Mouse (Mus musculus): Measurements from ENCODE around the gene Ywhag. TPM values are rescaled to one million over a fixed set of nuclear protein-coding genes. Genes with fewer than 3 reads are reported as not detected.

The Ywhag gene
- polyA plus RNA-seq, 1 experiment from 2014 or later: 84.8 TPM

DNA sequence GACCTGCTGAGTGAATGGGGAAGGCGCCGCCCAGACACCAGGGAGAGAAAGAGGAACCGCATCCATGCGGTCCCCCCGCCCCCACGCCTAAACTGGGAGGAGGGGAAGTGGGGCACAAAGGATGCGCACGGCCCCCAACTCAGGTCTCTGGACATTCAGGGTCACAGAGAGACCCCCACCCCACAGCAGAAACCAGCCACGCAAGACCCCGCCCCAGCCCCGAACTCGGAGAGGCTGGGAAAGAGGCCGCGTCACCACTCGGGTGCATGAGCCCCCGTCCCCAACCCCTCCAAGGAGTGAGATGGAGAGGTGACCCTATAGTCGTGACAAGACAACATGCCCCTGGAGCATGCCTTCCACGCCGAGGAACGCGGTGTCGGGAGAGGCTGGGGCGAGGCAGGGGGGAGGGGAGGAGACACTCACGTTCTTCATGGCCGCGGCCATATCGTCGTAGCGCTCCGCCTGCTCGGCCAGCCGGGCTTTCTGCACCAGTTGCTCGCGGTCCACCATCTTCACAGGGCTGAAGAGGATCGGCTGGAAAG is 445 bp downstream of the Ywhag start:
- Histone ChIP-seq H3K27me3 (ENCODE audit: control insufficient read depth, insufficient read depth, low read length) (no peaks in the 10 kb centered on the region), H3K4me1 (ENCODE audit: control insufficient read depth in 2 of 2, insufficient read depth in 2 of 2, low read length in 2 of 2) (peaks cover 8 to 23% of the 10 kb centered on the region in 2 experiments)
- under 1% methylated on average over 30 of the region's 35 CpGs for WGBS

DNA sequence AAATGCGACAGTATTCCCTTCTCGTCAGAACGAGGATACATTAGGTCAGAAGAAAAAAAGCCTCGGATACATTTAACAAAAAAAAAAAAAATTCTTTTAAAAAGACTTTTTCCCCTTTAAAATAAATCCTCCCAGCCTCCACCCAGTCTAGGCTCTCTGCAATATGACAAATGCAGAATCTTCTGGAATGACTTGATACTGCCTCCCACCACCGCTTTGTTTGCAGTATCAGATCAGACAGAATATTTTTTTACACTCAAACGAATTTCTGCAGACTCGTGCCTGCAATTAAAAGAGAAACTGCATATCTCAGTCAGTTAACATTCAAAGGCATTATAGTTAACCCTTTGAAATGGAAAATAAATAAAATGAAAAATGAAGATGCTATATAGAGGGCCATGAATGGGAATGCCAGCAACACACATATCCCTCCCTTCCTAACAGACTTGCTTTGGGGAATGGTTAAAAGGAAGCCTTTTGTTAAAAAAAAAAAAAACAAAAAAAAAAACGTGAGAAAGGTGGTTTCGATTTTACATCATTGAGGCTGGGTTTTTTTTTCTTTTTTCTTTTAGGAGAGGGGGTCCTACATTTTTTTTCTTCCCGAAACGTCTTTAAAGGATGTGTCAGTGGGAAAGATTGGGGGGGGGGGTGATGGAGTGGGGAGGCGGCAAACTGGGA is 1.1 kb downstream of the Ywhag start:
- H3K9me3 ChIP-seq (ENCODE audit: control insufficient read depth, low read length): no peaks in the 10 kb centered on the region
- ATAC-seq (ENCODE audit: insufficient number of reproducible peaks, insufficient read depth, low FRiP score, low read depth): no peak
- peaks cover 8 to 23% of the 10 kb centered on the region in 2 experiments for H3K4me1 ChIP-seq (ENCODE audit: control insufficient read depth in 2 of 2, insufficient read depth in 2 of 2, low read length in 2 of 2)
- H3K27ac ChIP-seq (replicated peaks in 1 of 2; ENCODE audit: control insufficient read depth in 1 of 2, insufficient read depth in 1 of 2, low read depth in 2 of 2, low read length in 2 of 2): peak overlapping the region in 1 of 2 experiments; percentile 96; a peak in 3 of 4 replicates
- 10% methylated on average over 11 of the region's 12 CpGs for WGBS
- peak overlapping the region; percentile 70 for H3K4me2 ChIP-seq (ENCODE audit: low read length)
- H3K4me3 ChIP-seq (ENCODE audit: control insufficient read depth in 1 of 2, insufficient read depth in 1 of 2, low read depth in 1 of 2, low read length in 2 of 2): peak overlapping the region; percentile 72 to 86
- peaks cover 41% of the 10 kb centered on the region for H3K36me3 ChIP-seq (ENCODE audit: control insufficient read depth, insufficient read depth, low read length)
- H3K9ac ChIP-seq (ENCODE audit: low read length): peak overlapping the region; percentile 93
- H3K27me3 ChIP-seq (ENCODE audit: control insufficient read depth, insufficient read depth, low read length): no peaks in the 10 kb centered on the region

More for the DNA sequence above, 445 bp downstream of the Ywhag start:
- Histone ChIP-seq H3K4me3 (ENCODE audit: control insufficient read depth in 1 of 2, insufficient read depth in 1 of 2, low read depth in 1 of 2, low read length in 2 of 2) (peak overlapping the region; percentile 72 to 86), H3K36me3 (ENCODE audit: control insufficient read depth, insufficient read depth, low read length) (peaks cover 35% of the 10 kb centered on the region), H3K27ac (replicated peaks in 1 of 2; ENCODE audit: control insufficient read depth in 1 of 2, insufficient read depth in 1 of 2, low read depth in 2 of 2, low read length in 2 of 2) (peak overlapping the region; percentile 95 to 96), H3K4me2 (ENCODE audit: low read length) (peak overlapping the region; percentile 70), H3K9ac (ENCODE audit: low read length) (peak overlapping the region; percentile 93), H3K9me3 (ENCODE audit: control insufficient read depth, low read length) (no peaks in the 10 kb centered on the region)
- ATAC-seq (ENCODE audit: insufficient number of reproducible peaks, insufficient read depth, low FRiP score, low read depth): peak; percentile 29

DNA sequence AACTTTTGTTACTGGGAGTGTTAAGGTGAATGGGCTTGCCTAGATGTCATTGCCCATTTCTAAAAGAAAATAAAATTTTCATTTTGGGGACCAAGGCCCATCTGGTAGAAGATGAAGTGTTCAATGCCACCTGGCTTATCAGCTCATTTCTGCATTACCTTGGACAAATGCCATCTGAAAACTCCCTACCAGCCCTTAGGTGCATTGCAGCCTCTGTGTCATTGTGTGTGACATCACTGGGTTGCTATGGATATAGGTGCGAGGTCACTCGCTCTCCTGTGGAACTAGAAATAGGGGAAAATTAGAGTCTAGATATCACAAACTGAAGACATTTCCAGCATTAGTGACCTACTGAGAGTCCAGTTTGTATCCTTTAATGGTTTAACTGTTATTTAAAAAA is 2.1 kb downstream of the Ywhag start:
- peaks cover 51% of the 10 kb centered on the region for H3K36me3 ChIP-seq (ENCODE audit: control insufficient read depth, insufficient read depth, low read length)
- no peaks in the 10 kb centered on the region for H3K9me3 ChIP-seq (ENCODE audit: control insufficient read depth, low read length)
- peak overlapping the region; percentile 70 for H3K4me2 ChIP-seq (ENCODE audit: low read length)
- no peak overlapping the region for H3K4me3 ChIP-seq (ENCODE audit: control insufficient read depth in 1 of 2, insufficient read depth in 1 of 2, low read depth in 1 of 2, low read length in 2 of 2)
- no peak overlapping the region for H3K9ac ChIP-seq (ENCODE audit: low read length)
- peaks cover 8 to 23% of the 10 kb centered on the region in 2 experiments for H3K4me1 ChIP-seq (ENCODE audit: control insufficient read depth in 2 of 2, insufficient read depth in 2 of 2, low read length in 2 of 2)
- no peak for ATAC-seq (ENCODE audit: insufficient number of reproducible peaks, insufficient read depth, low FRiP score, low read depth)
- H3K27ac ChIP-seq (replicated peaks in 1 of 2; ENCODE audit: control insufficient read depth in 1 of 2, insufficient read depth in 1 of 2, low read depth in 2 of 2, low read length in 2 of 2): no peak overlapping the region
- WGBS: 55% methylated on average over 2 of the region's 2 CpGs
- H3K27me3 ChIP-seq (ENCODE audit: control insufficient read depth, insufficient read depth, low read length): no peaks in the 10 kb centered on the region

DNA sequence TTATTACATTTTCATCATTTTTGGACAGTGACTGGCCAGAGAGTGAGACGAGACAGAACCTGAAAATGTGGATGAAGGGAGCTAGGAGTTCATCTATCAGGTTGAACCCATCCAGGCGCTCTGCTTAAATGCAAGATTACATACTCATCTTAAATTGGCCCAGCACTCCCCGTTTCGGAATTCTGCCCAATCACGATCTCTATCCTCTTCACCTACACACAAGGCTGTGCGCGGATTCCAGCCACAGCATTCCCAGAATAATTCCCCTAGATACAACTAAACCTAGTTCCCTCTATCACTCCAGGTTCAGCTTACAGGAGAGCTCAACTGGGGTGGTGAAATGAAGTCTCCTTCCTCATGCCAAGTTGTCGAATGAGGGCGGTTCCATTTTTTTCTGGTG is 2.9 kb downstream of the Ywhag start:
- Histone ChIP-seq H3K9me3 (ENCODE audit: control insufficient read depth, low read length) (no peaks in the 10 kb centered on the region), H3K27ac (replicated peaks in 1 of 2; ENCODE audit: control insufficient read depth in 1 of 2, insufficient read depth in 1 of 2, low read depth in 2 of 2, low read length in 2 of 2) (no peak overlapping the region), H3K36me3 (ENCODE audit: control insufficient read depth, insufficient read depth, low read length) (peaks cover 59% of the 10 kb centered on the region), H3K9ac (ENCODE audit: low read length) (no peak overlapping the region), H3K27me3 (ENCODE audit: control insufficient read depth, insufficient read depth, low read length) (no peaks in the 10 kb centered on the region), H3K4me3 (ENCODE audit: control insufficient read depth in 1 of 2, insufficient read depth in 1 of 2, low read depth in 1 of 2, low read length in 2 of 2) (no peak overlapping the region), H3K4me2 (ENCODE audit: low read length) (no peak overlapping the region), H3K4me1 (ENCODE audit: control insufficient read depth in 2 of 2, insufficient read depth in 2 of 2, low read length in 2 of 2) (peaks cover 8 to 23% of the 10 kb centered on the region in 2 experiments)
- ATAC-seq (ENCODE audit: insufficient number of reproducible peaks, insufficient read depth, low FRiP score, low read depth): no peak
- WGBS: 68% methylated on average over 9 of the region's 9 CpGs

DNA sequence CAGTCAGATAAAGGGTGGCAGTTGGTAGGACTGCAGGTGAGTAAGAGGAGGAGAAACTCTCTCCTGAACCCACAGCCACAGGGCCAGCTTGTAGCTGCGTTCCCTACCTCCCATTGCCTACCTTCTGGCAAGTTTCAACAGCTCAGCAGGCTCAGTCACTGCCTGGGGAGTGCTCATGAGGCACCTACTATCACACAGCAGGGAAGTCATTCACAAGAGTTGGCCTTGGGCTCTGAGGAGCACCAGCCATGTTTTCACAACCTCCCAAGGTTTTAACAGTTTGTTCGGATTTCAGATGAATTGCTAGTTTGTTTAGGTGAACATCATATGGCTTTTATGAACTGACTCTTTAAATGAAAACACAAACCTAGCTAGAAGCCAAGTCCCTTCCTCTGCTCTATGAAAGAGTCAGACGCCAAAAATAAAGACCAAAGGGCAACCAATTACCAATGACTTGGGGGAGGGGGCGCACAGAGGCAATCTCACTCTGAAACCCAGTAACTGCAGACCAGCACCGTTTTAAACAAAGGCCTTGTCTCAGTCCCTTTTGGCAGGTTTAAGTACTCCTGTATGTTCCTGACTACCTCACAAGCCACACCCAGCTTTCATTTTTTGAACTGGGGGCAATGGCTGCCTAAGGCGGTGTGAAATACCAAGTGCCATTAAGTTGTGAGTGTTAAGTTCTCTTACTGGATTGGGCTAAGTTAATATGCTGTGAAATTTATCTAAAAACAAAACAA is 4.6 kb downstream of the Ywhag start:
- Histone ChIP-seq H3K9me3 (ENCODE audit: control insufficient read depth, low read length) (no peaks in the 10 kb centered on the region), H3K36me3 (ENCODE audit: control insufficient read depth, insufficient read depth, low read length) (peaks cover 76% of the 10 kb centered on the region), H3K4me3 (ENCODE audit: control insufficient read depth in 1 of 2, insufficient read depth in 1 of 2, low read depth in 1 of 2, low read length in 2 of 2) (no peak overlapping the region), H3K4me1 (ENCODE audit: control insufficient read depth in 2 of 2, insufficient read depth in 2 of 2, low read length in 2 of 2) (peaks cover 3 to 20% of the 10 kb centered on the region in 2 experiments; a peak in 3 of 4 replicates), H3K9ac (ENCODE audit: low read length) (no peak overlapping the region), H3K27me3 (ENCODE audit: control insufficient read depth, insufficient read depth, low read length) (no peaks in the 10 kb centered on the region), H3K27ac (replicated peaks in 1 of 2; ENCODE audit: control insufficient read depth in 1 of 2, insufficient read depth in 1 of 2, low read depth in 2 of 2, low read length in 2 of 2) (no peak overlapping the region), H3K4me2 (ENCODE audit: low read length) (no peak overlapping the region)
- no peak for ATAC-seq (ENCODE audit: insufficient number of reproducible peaks, insufficient read depth, low FRiP score, low read depth)
- WGBS: 69% methylated on average over 6 of the region's 6 CpGs

DNA sequence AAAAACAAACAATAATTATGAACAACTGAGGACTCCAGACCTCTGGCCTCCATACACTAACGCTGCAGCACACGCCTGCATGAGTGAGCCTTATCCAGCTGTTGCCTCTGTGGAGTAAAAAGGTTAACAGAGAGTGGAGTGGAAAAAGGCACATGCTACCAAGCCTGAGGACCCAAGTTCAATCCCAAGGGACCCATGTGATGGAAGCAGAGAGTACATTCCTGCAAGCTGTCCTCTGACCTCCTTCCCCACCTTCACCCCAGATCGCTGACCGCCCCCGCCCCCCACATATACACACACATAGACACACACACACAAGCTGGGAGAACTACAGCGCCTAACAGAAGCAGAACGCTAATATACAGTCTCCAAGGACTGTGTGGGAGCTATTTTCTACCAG is 10.5 kb downstream of the Ywhag start:
- no peak for ATAC-seq (ENCODE audit: insufficient number of reproducible peaks, insufficient read depth, low FRiP score, low read depth)
- H3K36me3 ChIP-seq (ENCODE audit: control insufficient read depth, insufficient read depth, low read length): peaks cover 97% of the 10 kb centered on the region
- H3K4me1 ChIP-seq (ENCODE audit: control insufficient read depth in 2 of 2, insufficient read depth in 2 of 2, low read length in 2 of 2): no peaks in the 10 kb centered on the region
- H3K4me2 ChIP-seq (ENCODE audit: low read length): no peak overlapping the region
- H3K4me3 ChIP-seq (ENCODE audit: control insufficient read depth in 1 of 2, insufficient read depth in 1 of 2, low read depth in 1 of 2, low read length in 2 of 2): no peak overlapping the region
- H3K27ac ChIP-seq (replicated peaks in 1 of 2; ENCODE audit: control insufficient read depth in 1 of 2, insufficient read depth in 1 of 2, low read depth in 2 of 2, low read length in 2 of 2): no peak overlapping the region
- no peaks in the 10 kb centered on the region for H3K9me3 ChIP-seq (ENCODE audit: control insufficient read depth, low read length)
- no peak overlapping the region for H3K9ac ChIP-seq (ENCODE audit: low read length)
- 96% methylated on average over 7 of the region's 7 CpGs for WGBS
- H3K27me3 ChIP-seq (ENCODE audit: control insufficient read depth, insufficient read depth, low read length): no peaks in the 10 kb centered on the region

DNA sequence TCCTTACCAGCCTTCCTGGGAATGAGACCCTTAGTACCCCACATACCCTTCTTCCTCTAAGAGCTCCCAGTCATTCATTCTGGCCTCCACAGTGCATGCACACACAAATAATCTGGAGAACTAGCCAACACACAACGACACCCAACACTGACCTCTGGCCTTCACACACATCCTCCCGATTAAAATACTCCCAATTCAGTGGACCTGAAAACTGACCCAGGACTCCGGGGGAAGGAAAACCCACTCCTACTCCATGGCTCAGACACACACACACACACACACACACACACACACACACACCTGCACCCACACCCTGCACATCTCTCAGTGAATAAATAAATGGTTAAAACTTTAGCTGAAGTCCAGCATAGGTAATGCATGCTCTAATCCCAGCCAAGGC is 14.5 kb downstream of the Ywhag start:
- Histone ChIP-seq H3K4me1 (ENCODE audit: control insufficient read depth in 2 of 2, insufficient read depth in 2 of 2, low read length in 2 of 2) (peaks cover 10 to 19% of the 10 kb centered on the region in 2 experiments), H3K4me2 (ENCODE audit: low read length) (no peak overlapping the region), H3K9ac (ENCODE audit: low read length) (no peak overlapping the region), H3K9me3 (ENCODE audit: control insufficient read depth, low read length) (no peaks in the 10 kb centered on the region), H3K27ac (replicated peaks in 1 of 2; ENCODE audit: control insufficient read depth in 1 of 2, insufficient read depth in 1 of 2, low read depth in 2 of 2, low read length in 2 of 2) (no peak overlapping the region), H3K27me3 (ENCODE audit: control insufficient read depth, insufficient read depth, low read length) (no peaks in the 10 kb centered on the region), H3K4me3 (ENCODE audit: control insufficient read depth in 1 of 2, insufficient read depth in 1 of 2, low read depth in 1 of 2, low read length in 2 of 2) (no peak overlapping the region), H3K36me3 (ENCODE audit: control insufficient read depth, insufficient read depth, low read length) (peaks cover 82% of the 10 kb centered on the region)
- no peak for ATAC-seq (ENCODE audit: insufficient number of reproducible peaks, insufficient read depth, low FRiP score, low read depth)
- WGBS: 86% methylated on average over 3 of the region's 3 CpGs
